Mouse (Mus musculus) heart, embryonic 15.5 days (tissue): ENCODE results near the gene Gpr160. TPM values are rescaled to one million over a fixed set of nuclear protein-coding genes. Genes with fewer than 3 reads are reported as not detected.

Source experiments
- ATAC-seq: fragments of 200-750 bp; cut with Nextera tagmentation; replicated peaks from 2 replicates; pipeline ENCODE4 v1.8.0; 2017; ENCODE audit warnings: low read depth, moderate TSS enrichment; ENCODE audit not compliant: insufficient number of reproducible peaks, insufficient read depth, low FRiP score
- H3K27ac ChIP-seq: fragments of 300-500 bp; sonication (generic); 2 replicates; pipeline ENCODE4 v1.5.1; 2015; ENCODE audit warnings: mild to moderate bottlenecking, inconsistent platforms
- H3K27me3 ChIP-seq: fragments of 300-500 bp; sonication (generic); 2 replicates; pipeline ENCODE4 v1.6.1; 2015; ENCODE audit warnings: inconsistent platforms
- H3K36me3 ChIP-seq: fragments of 300-500 bp; sonication (generic); 2 replicates; pipeline ENCODE4 v1.6.1; 2015; ENCODE audit warnings: mild to moderate bottlenecking, inconsistent platforms
- H3K4me1 ChIP-seq: fragments of 300-500 bp; sonication (generic); replicated peaks from 2 replicates; pipeline ENCODE4 v1.6.1; 2015; ENCODE audit warnings: inconsistent platforms
- H3K4me2 ChIP-seq: fragments of 300-500 bp; sonication (generic); 2 replicates; pipeline ENCODE4 v1.6.1; 2015; ENCODE audit warnings: inconsistent platforms, mild to moderate bottlenecking, moderate library complexity
- H3K4me3 ChIP-seq: fragments of 300-500 bp; sonication (generic); 2 replicates; pipeline ENCODE4 v1.5.1; 2015; ENCODE audit warnings: mild to moderate bottlenecking, inconsistent platforms
- H3K9ac ChIP-seq: fragments of 300-500 bp; sonication (generic); 2 replicates; pipeline ENCODE4 v1.6.1; 2015; ENCODE audit warnings: mild to moderate bottlenecking, inconsistent platforms
- H3K9me3 ChIP-seq: fragments of 300-500 bp; sonication (generic); replicated peaks from 2 replicates; pipeline ENCODE4 v1.6.1; 2016; ENCODE audit warnings: inconsistent platforms
- WGBS: fragments of 180-500 bp; shearing (Covaris S2); methylation state at CpG from one replicate; pipeline ENCODE4 v1.1.7; 2015; ENCODE audit warnings: mixed read lengths; 5-methylcytosine and 5-hydroxymethylcytosine counted together
- polyA plus RNA-seq: library from polyadenylated mRNA; unstranded; fragments of >200 nt; fragmentation: Nextera tagmentation; extraction: Ambion mirVana; gene quantifications from 2 replicates; pipeline ENCODE4 v1.2.1, GENCODE M21; 2015

The Gpr160 gene
- polyA plus RNA-seq: 1.1 and 2.2 TPM in 2 replicates

DNA sequence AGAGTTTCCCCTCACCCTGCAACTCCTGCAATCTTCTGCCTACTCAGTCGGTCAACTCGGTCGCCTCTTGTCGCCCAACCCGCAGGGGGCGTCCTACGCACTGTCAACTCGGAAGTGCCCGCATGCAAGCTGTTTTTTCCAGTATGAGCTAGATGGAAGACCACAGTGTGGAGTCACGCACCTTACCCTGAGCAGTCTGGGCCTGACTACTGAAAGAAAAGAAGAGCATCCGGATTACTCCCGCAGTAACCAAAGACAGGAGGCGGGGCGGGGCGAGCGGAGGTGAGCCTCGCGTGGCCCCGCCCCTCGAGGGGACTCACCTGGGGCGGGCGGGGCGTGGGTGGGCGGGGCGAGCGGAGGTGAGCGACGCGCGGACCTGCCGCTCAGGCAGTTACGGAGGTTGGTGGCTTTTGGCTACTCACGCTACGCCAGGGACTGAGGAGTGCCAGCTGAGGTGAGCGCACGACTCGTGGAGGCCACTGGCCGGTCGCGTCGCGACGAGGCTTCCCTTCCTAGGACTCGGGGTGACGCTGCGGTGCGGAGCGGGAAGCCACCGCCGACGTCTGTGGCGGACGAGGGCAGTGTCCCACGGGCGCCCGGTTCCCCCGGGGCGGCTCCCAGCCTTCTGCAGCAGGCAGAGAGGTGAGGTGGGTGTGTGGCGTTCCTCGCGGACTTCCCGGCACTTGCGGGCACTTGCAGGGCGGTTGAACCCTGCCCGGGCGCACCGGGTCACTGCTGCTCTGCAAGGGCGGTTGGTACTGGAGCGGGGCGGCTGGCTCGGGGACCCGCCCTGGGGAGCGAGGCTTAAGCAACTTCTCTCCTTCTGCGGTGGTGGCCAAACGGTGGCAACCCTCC, at the start of gene Gpr160:
Gpr160 (plus strand) TSS at position 347 of the 855 bp plus-strand sequence.
- Histone ChIP-seq H3K36me3 (no peaks in the 10 kb centered on the region), H3K27me3 (0 out of 2 replicates have a peak, but pooled peaks cover 3% of the 10 kb centered on the region), H3K9ac (peak within 1 kb of the TSS; percentile 42), H3K27ac (no peak within 1 kb of the TSS), H3K4me2 (peak within 1 kb of the TSS; percentile 91), H3K4me3 (peak within 1 kb of the TSS; percentile 56), H3K9me3 (no peaks in the 10 kb centered on the region), H3K4me1 (peaks cover 7% of the 10 kb centered on the region; the same call in 1 of the 2 replicates)
- under 1% methylated on average over 75 of the region's 75 CpGs for WGBS
- peak; percentile 76 for ATAC-seq

DNA sequence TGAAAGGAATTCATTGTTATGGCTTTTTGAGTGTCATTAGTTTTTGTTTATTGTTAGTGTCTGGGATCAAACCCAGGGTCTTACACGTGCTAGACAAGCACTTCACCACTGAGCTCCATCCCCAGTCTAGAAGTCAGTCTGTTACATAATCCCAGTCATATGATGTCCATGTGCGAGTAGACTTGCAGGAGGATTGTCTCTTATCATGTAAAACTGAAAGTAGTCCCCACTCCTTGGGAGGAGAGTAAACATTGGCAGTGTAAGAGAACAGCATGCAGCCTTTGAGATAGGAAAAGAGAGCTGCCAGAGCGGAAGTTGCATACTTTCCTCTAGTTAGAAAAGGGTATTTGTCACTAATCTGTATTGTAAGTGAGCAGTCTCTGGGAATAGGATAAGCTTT, 42.9 kb upstream of the Gpr160 start:
- H3K4me2 ChIP-seq: no peak overlapping the region
- no peak overlapping the region for H3K27ac ChIP-seq
- no peaks in the 10 kb centered on the region for H3K9me3 ChIP-seq
- 51% methylated on average over 3 of the region's 3 CpGs for WGBS
- H3K36me3 ChIP-seq: peaks cover 47% of the 10 kb centered on the region
- H3K27me3 ChIP-seq: no peaks in the 10 kb centered on the region
- H3K9ac ChIP-seq: no peak overlapping the region
- H3K4me3 ChIP-seq: no peak overlapping the region
- no peaks in the 10 kb centered on the region for H3K4me1 ChIP-seq
- 0 out of 2 replicates have a peak, but pooled peaks have one; percentile 10 for ATAC-seq

DNA sequence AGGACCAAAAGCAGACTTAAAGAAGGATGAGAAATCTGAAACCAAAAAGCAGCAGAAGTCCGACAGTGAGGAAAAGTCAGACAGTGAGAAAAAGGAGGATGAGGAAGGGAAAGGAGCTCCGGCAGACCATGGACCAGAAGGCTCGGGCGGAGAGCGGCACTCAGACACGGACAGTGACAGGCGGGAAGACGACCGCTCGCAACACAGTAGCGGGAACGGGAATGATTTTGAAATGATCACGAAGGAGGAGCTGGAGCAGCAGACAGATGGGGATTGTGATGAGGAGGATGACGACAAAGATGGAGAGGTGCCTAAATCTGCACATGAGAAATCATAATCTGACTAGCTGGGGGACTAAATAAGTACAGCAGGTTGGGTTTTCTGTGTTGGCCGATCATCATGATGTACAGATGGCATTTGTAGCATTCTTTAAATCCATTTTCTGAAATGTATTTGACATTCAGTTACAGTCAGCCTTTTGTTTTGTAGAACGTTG, 37.1 kb upstream of the Gpr160 start:
- Histone ChIP-seq H3K9ac (no peak overlapping the region), H3K4me3 (no peak overlapping the region), H3K4me2 (no peak overlapping the region), H3K27me3 (no peaks in the 10 kb centered on the region), H3K4me1 (no peaks in the 10 kb centered on the region), H3K36me3 (peaks cover 40% of the 10 kb centered on the region), H3K9me3 (no peaks in the 10 kb centered on the region), H3K27ac (no peak overlapping the region)
- ATAC-seq: no peak
- WGBS: 96% methylated on average over 16 of the region's 16 CpGs

DNA sequence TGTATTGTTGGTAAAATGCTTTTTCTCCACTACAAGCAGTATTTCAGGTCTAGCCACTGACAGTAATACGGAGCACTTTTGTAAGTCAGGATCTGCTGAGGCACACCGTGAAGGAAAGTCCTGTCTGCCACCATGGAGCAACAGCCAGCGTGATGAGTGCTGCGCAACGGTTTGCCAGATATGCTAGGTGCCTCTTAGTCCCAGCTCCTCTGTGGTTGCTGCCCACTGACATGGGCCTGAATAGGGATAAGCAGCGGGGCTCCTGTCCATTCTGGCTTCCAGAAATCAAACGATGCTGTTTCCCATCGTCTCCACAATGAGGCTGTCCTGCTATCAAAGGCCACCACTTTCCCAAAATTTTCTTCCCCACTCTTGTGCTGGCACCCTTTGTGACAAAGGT, 33.6 kb upstream of the Gpr160 start:
- no peak for ATAC-seq
- peaks cover 24% of the 10 kb centered on the region for H3K36me3 ChIP-seq
- no peak overlapping the region for H3K27ac ChIP-seq
- WGBS: 82% methylated on average over 8 of the region's 8 CpGs
- H3K4me3 ChIP-seq: no peak overlapping the region
- H3K9ac ChIP-seq: no peak overlapping the region
- H3K9me3 ChIP-seq: no peaks in the 10 kb centered on the region
- no peaks in the 10 kb centered on the region for H3K4me1 ChIP-seq
- no peak overlapping the region for H3K4me2 ChIP-seq
- H3K27me3 ChIP-seq: no peaks in the 10 kb centered on the region

DNA sequence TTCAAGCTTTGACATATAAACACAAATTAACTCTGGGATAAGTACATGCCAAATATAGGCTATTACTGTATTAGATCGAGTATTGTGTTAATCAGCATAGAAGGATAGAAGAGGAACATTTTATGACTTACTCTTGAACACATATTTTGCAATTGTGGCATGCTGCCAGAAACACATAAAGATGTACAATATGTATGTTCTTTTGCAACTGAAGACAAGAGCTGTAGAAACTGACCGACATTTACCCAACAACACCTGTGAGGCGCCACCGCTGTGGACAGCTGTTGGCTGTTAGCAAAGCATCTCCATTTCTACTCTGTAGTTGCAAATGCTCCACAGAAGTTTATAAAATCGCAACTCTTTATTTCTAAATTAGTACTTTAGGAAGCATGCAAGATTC, 29.7 kb upstream of the Gpr160 start:
- Histone ChIP-seq H3K4me1 (no peaks in the 10 kb centered on the region), H3K4me3 (no peak overlapping the region), H3K9ac (no peak overlapping the region), H3K9me3 (no peaks in the 10 kb centered on the region), H3K27me3 (no peaks in the 10 kb centered on the region), H3K4me2 (no peak overlapping the region), H3K36me3 (no peaks in the 10 kb centered on the region), H3K27ac (no peak overlapping the region)
- no peak for ATAC-seq
- WGBS: 88% methylated on average over 5 of the region's 5 CpGs

DNA sequence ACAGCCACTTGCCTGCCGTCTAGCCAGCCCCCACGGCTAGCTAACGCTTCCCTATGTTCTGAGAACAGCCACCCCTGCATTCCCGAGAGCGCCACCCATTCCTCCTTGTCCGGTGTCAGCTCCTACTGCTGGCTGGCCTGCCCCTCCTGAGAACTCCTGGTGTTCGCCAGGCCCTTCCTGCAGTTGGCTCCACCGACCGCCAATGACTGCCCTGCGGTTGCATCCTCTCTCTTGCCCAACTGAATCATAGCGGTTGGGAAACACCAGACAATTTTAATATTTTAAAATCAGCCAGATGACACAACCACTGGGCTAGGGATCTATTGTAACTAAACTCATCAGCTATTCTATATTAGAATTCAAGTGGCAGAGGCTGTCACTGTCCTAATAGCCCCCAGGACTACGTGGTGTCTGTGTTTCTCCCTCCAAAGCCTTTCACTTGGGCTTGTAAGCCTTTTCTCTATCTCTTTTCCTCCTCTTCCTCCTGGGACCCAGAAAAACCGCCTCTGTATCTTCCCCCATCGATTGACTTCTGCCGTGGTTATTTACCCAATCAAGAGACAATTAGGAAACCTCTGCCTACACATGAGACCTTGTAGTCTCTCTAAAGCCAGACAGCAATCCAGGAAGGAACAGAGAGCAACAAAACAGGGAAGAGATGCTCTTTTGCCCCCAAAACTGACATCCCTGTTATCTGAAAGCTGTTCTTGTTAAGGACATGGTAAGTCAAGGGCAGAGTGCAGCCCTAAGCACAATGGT, 23.7 kb upstream of the Gpr160 start:
- no peak overlapping the region for H3K9ac ChIP-seq
- WGBS: 71% methylated on average over 15 of the region's 15 CpGs
- no peak overlapping the region for H3K4me3 ChIP-seq
- H3K9me3 ChIP-seq: no peaks in the 10 kb centered on the region
- H3K4me2 ChIP-seq: no peak overlapping the region
- no peaks in the 10 kb centered on the region for H3K4me1 ChIP-seq
- H3K36me3 ChIP-seq: no peaks in the 10 kb centered on the region
- H3K27me3 ChIP-seq: no peaks in the 10 kb centered on the region
- no peak for ATAC-seq
- H3K27ac ChIP-seq: no peak overlapping the region

DNA sequence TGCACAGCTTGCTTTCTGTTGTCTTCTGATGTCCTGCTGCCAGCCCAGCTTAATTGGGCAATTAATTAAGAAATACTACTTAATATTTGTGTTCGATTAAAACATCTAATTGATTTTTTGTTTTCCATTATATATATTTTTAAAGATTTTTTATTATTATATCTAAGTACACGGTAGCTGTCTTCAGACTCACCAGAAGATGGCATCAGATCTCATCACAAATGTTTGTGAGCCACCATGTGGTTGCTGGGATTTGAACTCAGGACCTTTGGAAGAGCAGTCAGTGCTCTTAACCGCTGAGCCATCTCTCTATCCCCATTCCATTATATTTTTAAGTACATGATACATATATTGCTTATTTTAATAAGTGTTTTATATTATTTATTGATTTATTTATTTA, 22.5 kb upstream of the Gpr160 start:
- H3K36me3 ChIP-seq: no peaks in the 10 kb centered on the region
- H3K4me3 ChIP-seq: no peak overlapping the region
- no peak overlapping the region for H3K27ac ChIP-seq
- H3K4me1 ChIP-seq: no peaks in the 10 kb centered on the region
- no peak overlapping the region for H3K9ac ChIP-seq
- H3K27me3 ChIP-seq: no peaks in the 10 kb centered on the region
- 86% methylated on average over 3 of the region's 3 CpGs for WGBS
- no peak for ATAC-seq
- no peak overlapping the region for H3K4me2 ChIP-seq
- H3K9me3 ChIP-seq: no peaks in the 10 kb centered on the region

DNA sequence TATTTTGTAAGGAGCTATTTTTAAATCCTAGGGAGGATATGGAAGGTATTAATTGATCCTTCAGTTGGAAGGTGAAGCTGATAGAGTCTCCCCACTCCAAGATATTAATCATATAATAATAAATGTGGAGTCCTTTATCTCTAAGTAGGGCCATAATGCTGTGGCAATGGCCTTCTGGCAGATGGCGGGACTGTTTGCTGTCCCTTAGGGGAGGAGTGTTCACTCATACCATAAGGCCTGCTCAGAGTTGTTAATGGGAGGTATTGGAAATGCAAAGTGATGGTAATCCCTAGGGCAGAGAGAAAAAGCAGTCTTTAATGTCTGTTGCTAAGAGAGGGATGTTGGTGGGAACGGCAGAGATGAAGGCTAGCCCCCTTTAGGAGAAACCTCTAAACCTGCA, 10.0 kb upstream of the Gpr160 start:
- H3K9me3 ChIP-seq: no peaks in the 10 kb centered on the region
- no peaks in the 10 kb centered on the region for H3K4me1 ChIP-seq
- H3K36me3 ChIP-seq: no peaks in the 10 kb centered on the region
- no peak overlapping the region for H3K9ac ChIP-seq
- whole genome bisulfite sequencing: 77% methylated on average over 2 of the region's 2 CpGs
- no peaks in the 10 kb centered on the region for H3K27me3 ChIP-seq
- H3K4me3 ChIP-seq: no peak overlapping the region
- ATAC-seq: no peak
- H3K4me2 ChIP-seq: no peak overlapping the region
- H3K27ac ChIP-seq: no peak overlapping the region

DNA sequence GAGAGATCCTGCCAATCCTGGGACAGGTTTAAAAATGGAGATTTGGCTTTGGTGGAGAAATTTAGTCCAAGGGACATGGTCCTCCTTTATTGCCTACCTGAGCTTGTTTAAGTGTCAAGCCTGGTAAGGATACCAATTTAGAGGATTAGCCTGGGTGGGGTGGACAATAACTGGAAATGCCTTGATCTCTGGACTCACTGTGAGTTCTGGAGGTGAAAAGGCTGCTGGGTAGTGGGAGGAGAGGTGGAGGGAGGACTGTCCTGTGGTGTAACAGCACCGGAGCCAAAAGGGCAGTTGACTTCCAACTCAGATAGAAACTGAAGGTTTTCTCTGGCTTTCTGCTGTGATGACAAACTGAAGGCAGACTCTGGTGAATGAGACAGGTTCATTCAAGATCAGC, 8.3 kb upstream of the Gpr160 start:
- Histone ChIP-seq H3K36me3 (no peaks in the 10 kb centered on the region), H3K4me1 (no peaks in the 10 kb centered on the region), H3K27ac (no peak overlapping the region), H3K9ac (no peak overlapping the region), H3K27me3 (no peaks in the 10 kb centered on the region), H3K4me3 (no peak overlapping the region), H3K4me2 (no peak overlapping the region), H3K9me3 (no peaks in the 10 kb centered on the region)
- ATAC-seq: no peak
- 50% methylated on average over 1 of the region's 1 CpGs for WGBS

DNA sequence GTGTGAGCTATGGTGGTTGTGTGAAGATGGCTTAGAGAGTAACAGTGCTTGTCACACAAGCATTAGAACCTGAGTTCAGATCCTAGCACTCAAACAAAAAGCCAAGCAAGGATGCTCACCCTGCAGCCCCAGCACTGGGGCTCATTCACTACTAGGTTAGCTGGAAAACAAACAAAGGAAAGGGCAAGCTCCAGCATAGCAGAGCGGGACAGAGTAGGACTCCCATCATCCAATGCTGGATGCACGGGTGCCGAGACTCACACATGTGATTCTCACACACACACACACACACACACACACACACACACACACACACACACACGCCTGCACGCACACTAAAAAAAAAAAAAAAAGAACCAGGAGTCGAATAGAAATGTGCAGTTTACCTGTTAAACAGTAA, 4.3 kb upstream of the Gpr160 start:
- H3K27me3 ChIP-seq: no peaks in the 10 kb centered on the region
- no peak for ATAC-seq
- H3K4me1 ChIP-seq: peaks cover 7% of the 10 kb centered on the region; the same call in 1 of the 2 replicates
- 63% methylated on average over 5 of the region's 6 CpGs for WGBS
- H3K4me2 ChIP-seq: no peak overlapping the region
- no peak overlapping the region for H3K27ac ChIP-seq
- no peaks in the 10 kb centered on the region for H3K36me3 ChIP-seq
- no peaks in the 10 kb centered on the region for H3K9me3 ChIP-seq
- H3K9ac ChIP-seq: no peak overlapping the region
- no peak overlapping the region for H3K4me3 ChIP-seq

DNA sequence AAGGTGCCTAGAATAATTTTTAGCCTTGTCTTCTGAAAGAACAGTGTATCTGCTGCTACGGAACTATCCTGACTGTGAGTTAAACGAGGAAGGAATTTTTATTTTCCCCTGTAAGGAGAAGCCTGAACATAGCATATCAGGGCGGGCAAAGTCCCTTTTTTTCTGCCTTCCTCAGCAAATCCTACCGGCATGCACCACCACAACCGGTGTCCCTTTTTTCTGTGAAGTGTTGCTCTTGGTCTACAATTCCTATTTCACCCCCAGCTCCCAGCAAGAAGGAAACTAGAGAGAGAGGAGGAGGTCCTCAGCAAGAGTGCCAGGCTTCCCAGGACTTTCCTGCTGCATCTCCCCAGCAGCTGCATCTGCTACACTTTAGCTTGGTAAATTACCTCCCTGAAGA, 2.2 kb upstream of the Gpr160 start:
- Histone ChIP-seq H3K4me2 (no peak overlapping the region), H3K36me3 (no peaks in the 10 kb centered on the region), H3K27me3 (0 out of 2 replicates have a peak, but pooled peaks cover 3% of the 10 kb centered on the region), H3K4me1 (peaks cover 7% of the 10 kb centered on the region; the same call in 1 of the 2 replicates), H3K9ac (no peak overlapping the region), H3K27ac (no peak overlapping the region), H3K9me3 (no peaks in the 10 kb centered on the region), H3K4me3 (no peak overlapping the region)
- no peak for ATAC-seq
- 86% methylated on average over 5 of the region's 5 CpGs for WGBS
